Mouse (Mus musculus): ENCODE data around the gene Crebrf.

Gene Crebrf

GRCm38 (mm10) chr17:26817776-26818175 is 102.3 kb downstream of the Crebrf start:
- no peak for DNase-seq (ENCODE audit: low spot score in 2 of 2)

- no peak for DNase-seq (ENCODE audit: low spot score in 2 of 2)
Observed at GRCm38 (mm10) chr17:26826131-26826530, 110.7 kb downstream of the Crebrf start.
